Mouse (Mus musculus) G1E (cell line): ENCODE results near the gene Sugct. TPM values are rescaled to one million over a fixed set of nuclear protein-coding genes. Genes with fewer than 3 reads are reported as not detected.
A peak's percentile ranks its signal among the peaks of the same experiment; 100 is the strongest.
"Not testable (repeated sequence)": the region's sequence is repeated elsewhere in the genome, so short reads cannot be mapped to it uniquely, and the experiment has no call there.

Experiments
- ATAC-seq: 2 replicates; pipeline ENCODE4 v1.8.0; 2016; ENCODE audit warnings: mild to moderate bottlenecking; ENCODE audit not compliant: insufficient number of reproducible peaks, poor library complexity, low FRiP score, severe bottlenecking; ENCODE audit errors: extremely low read depth
- DNase-seq: peaks from one replicate; pipeline ENCODE4 v3.0.0; 2012; ENCODE audit warnings: low spot score
- H3K27me3 ChIP-seq: 2 replicates; pipeline ENCODE4 v1.6.1; 2012; ENCODE audit warnings: mild to moderate bottlenecking, low read length, inconsistent platforms; ENCODE audit not compliant: insufficient read depth
- H3K36me3 ChIP-seq: replicated peaks from 2 replicates; pipeline ENCODE3; 2012; ENCODE audit warnings: mild to moderate bottlenecking, inconsistent platforms
- H3K4me1 ChIP-seq: 2 replicates; pipeline ENCODE4 v1.6.1; 2012; ENCODE audit warnings: low read depth, low read length, inconsistent platforms, mixed read lengths; ENCODE audit not compliant: insufficient read depth
- H3K4me3 ChIP-seq: 2 replicates; pipeline ENCODE4 v1.5.1; 2012; ENCODE audit warnings: low read depth, mild to moderate bottlenecking, inconsistent platforms, low read length, moderate library complexity, mixed read lengths
- H3K9me3 ChIP-seq: replicated peaks from 2 replicates; pipeline ENCODE4 v1.6.1; 2012; ENCODE audit warnings: inconsistent platforms
- CTCF ChIP-seq: IDR thresholded peaks from 2 replicates; pipeline ENCODE4 v1.5.1; 2012; ENCODE audit warnings: low read depth, low read length, inconsistent platforms, mixed read lengths
- GATA1 ChIP-seq: IDR thresholded peaks from 2 replicates; pipeline ENCODE4 v1.6.1; 2012; ENCODE audit warnings: borderline replicate concordance, low read length, inconsistent platforms, mixed read lengths
- GATA2 ChIP-seq: IDR thresholded peaks from 2 replicates; pipeline ENCODE4 v1.6.1; 2012; ENCODE audit warnings: low read depth, low read length, inconsistent platforms, borderline replicate concordance
- POLR2AphosphoS5 ChIP-seq: IDR thresholded peaks from 2 replicates; pipeline ENCODE4 v1.6.1; 2012; ENCODE audit warnings: low read depth, low read length, inconsistent platforms; ENCODE audit not compliant: insufficient replicate concordance
- TAL1 ChIP-seq: conservative IDR thresholded peaks from 2 replicates; pipeline ENCODE4 v1.6.1; 2012; ENCODE audit warnings: low read depth, low read length, inconsistent platforms, mixed read lengths
- polyA plus RNA-seq: library from polyadenylated mRNA; stranded (reverse); fragments of >175 nt; gene quantifications from 2 replicates; pipeline ENCODE4 v1.2.3, GENCODE M21; 2012
- total RNA-seq, 2 experiments: library from RNA; stranded (forward) in 1 of 2; stranded (reverse) in 1 of 2; fragments of 200-1000 nt in 1 of 2; fragments of >200 nt in 1 of 2; fragmentation: Nextera tagmentation in 1 of 2; gene quantifications; 2 replicates each; pipeline ENCODE4 v1.2.3; 2014 to 2017

The Sugct gene
- total and polyA plus RNA-seq, 3 experiments = 1.1 to 4.8 (median 1.8) TPM

- no peaks in the 10 kb centered on the region for H3K9me3 ChIP-seq
These were observed 184.1 kb downstream of the Sugct start for GRCm38 (mm10) chr13:17511184-17511778.

GRCm38 (mm10) chr13:17494936-17495335 lies 200.4 kb downstream of the Sugct start:
- TF ChIP-seq POLR2AphosphoS5 (no peak), CTCF (no peak), TAL1 (no peak)
- DNase-seq (no peak), ATAC-seq (no peak)
- 0 out of 2 replicates have a peak, but pooled peaks cover 3% of the 10 kb centered on the region for H3K27me3 ChIP-seq
- H3K9me3 ChIP-seq = no peaks in the 10 kb centered on the region
- no peaks in the 10 kb centered on the region for H3K4me1 ChIP-seq
- no peak overlapping the region for H3K4me3 ChIP-seq
- H3K36me3 ChIP-seq = no peaks in the 10 kb centered on the region

More at GRCm38 (mm10) chr13:17511184-17511778, 184.1 kb downstream of the Sugct start:
- DNase-seq (no peak), ATAC-seq (no peak)
- Histone ChIP-seq H3K36me3 (no peaks in the 10 kb centered on the region), H3K4me1 (no peaks in the 10 kb centered on the region), H3K27me3 (peaks cover 2% of the 10 kb centered on the region; the same call in 1 of the 2 replicates), H3K4me3 (no peak overlapping the region)
- TF ChIP-seq GATA1 (no peak), CTCF (no peak), TAL1 (no peak), POLR2AphosphoS5 (no peak), GATA2 (no peak)

- ATAC-seq (no peak), DNase-seq (no peak)
- TF ChIP-seq POLR2AphosphoS5 (no peak), GATA2 (no peak), GATA1 (no peak), TAL1 (no peak), CTCF (no peak)
- Histone ChIP-seq H3K9me3 (no peaks in the 10 kb centered on the region), H3K36me3 (no peaks in the 10 kb centered on the region), H3K4me3 (no peak overlapping the region), H3K4me1 (no peaks in the 10 kb centered on the region), H3K27me3 (0 out of 2 replicates have a peak, but pooled peaks cover 3% of the 10 kb centered on the region)
These were observed 201.2 kb downstream of the Sugct start for GRCm38 (mm10) chr13:17494056-17494574.

GRCm38 (mm10) chr13:17457981-17458380 lies 237.4 kb downstream of the Sugct start:
- DNase-seq, H3K4me1 ChIP-seq, H3K36me3 ChIP-seq, ATAC-seq, H3K4me3 ChIP-seq, H3K27me3 ChIP-seq, H3K9me3 ChIP-seq: not testable (repeated sequence)

GRCm38 (mm10) chr13:17432139-17432916 lies 263.0 kb downstream of the Sugct start:
- DNase-seq = peak; percentile 6
- no peaks in the 10 kb centered on the region for H3K4me1 ChIP-seq
- 0 out of 2 replicates have a peak, but pooled peaks cover 3% of the 10 kb centered on the region for H3K27me3 ChIP-seq
- H3K9me3 ChIP-seq = no peaks in the 10 kb centered on the region
- H3K4me3 ChIP-seq = no peak overlapping the region
- ATAC-seq = no peak
- no peak for TF ChIP-seq CTCF
- no peaks in the 10 kb centered on the region for H3K36me3 ChIP-seq

- H3K36me3 ChIP-seq = no peaks in the 10 kb centered on the region
- ATAC-seq = no peak
- no peaks in the 10 kb centered on the region for H3K27me3 ChIP-seq
- H3K9me3 ChIP-seq = no peaks in the 10 kb centered on the region
- DNase-seq = no peak
- TF ChIP-seq GATA1 (no peak), GATA2 (no peak), POLR2AphosphoS5 (no peak), CTCF (no peak), TAL1 (no peak)
- H3K4me3 ChIP-seq = no peak overlapping the region
- H3K4me1 ChIP-seq = no peaks in the 10 kb centered on the region
These were observed 273.5 kb downstream of the Sugct start for GRCm38 (mm10) chr13:17421875-17422274.
